Mouse (Mus musculus) C2C12 (cell line): Measurements from ENCODE around the gene Vwa3a.

Source experiments
- CEBPB ChIP-seq: IDR thresholded peaks from one replicate; pipeline ENCODE4 v1.6.1; 2011; ENCODE audit warnings: low read depth, mild to moderate bottlenecking, control low read depth, moderate library complexity
- CTCF ChIP-seq: IDR thresholded peaks from one replicate; pipeline ENCODE4 v1.5.1; 2011; ENCODE audit not compliant: control insufficient read depth, insufficient read depth, insufficient read length
- FOSL1 ChIP-seq: IDR thresholded peaks from one replicate; pipeline ENCODE4 v1.8.0; 2011; ENCODE audit warnings: mild to moderate bottlenecking, low read length; ENCODE audit not compliant: poor library complexity, insufficient read depth, severe bottlenecking
- MAX ChIP-seq: IDR thresholded peaks from one replicate; pipeline ENCODE4 v1.6.1; 2011; ENCODE audit warnings: mild to moderate bottlenecking, control low read depth
- MYOD1 ChIP-seq: IDR thresholded peaks from one replicate; pipeline ENCODE4 v1.6.1; 2011; ENCODE audit warnings: low read depth; ENCODE audit not compliant: control insufficient read depth, insufficient read length
- MYOG ChIP-seq: IDR thresholded peaks from one replicate; pipeline ENCODE4 v1.6.1; 2011; ENCODE audit not compliant: control insufficient read depth, insufficient read length; ENCODE audit errors: extremely low read depth
- USF1 ChIP-seq: IDR thresholded peaks from one replicate; pipeline ENCODE4 v1.6.1; 2011; ENCODE audit warnings: low read depth, mild to moderate bottlenecking, control low read depth, moderate library complexity

GRCm38 (mm10) chr7:120850165-120850564 lies 111.0 kb downstream of the Vwa3a start:
- TF ChIP-seq USF1 (no peak), CTCF (no peak), MAX (no peak), MYOG (no peak), MYOD1 (no peak), FOSL1 (no peak), CEBPB (no peak)
